Mouse (Mus musculus): ENCODE results near the gene Gm45233. TPM values are rescaled to one million over a fixed set of nuclear protein-coding genes. Genes with fewer than 3 reads are reported as not detected.
A peak's percentile ranks its signal among the peaks of the same experiment; 100 is the strongest.

Gm45233 gene
- polyA plus RNA-seq, 1 experiment from 2014 or later: 0.32 TPM

- peaks cover 53% of the 10 kb centered on the region for H3K36me3 ChIP-seq
- H3K4me3 ChIP-seq: no peak overlapping the region
- peak overlapping the region; percentile 75 for H3K27ac ChIP-seq (replicated peaks)
- no peaks in the 10 kb centered on the region for H3K27me3 ChIP-seq (replicated peaks)
- H3K9ac ChIP-seq: no peak overlapping the region
- WGBS: 87% methylated on average over 2 of the region's 2 CpGs
- ATAC-seq (ENCODE audit: extremely low read depth, insufficient number of reproducible peaks, low FRiP score, low TSS enrichment): no peak
- peaks cover 49% of the 10 kb centered on the region for H3K4me1 ChIP-seq
- no peak overlapping the region for H3K4me2 ChIP-seq
- no peaks in the 10 kb centered on the region for H3K9me3 ChIP-seq
Measured at GRCm38 (mm10) chr7:43449811-43450210, 5.9 kb downstream of the Gm45233 start.

GRCm38 (mm10) chr7:43451726-43452125, 7.8 kb downstream of the Gm45233 start:
- Histone ChIP-seq H3K27ac (replicated peaks) (no peak overlapping the region), H3K4me2 (no peak overlapping the region), H3K9ac (no peak overlapping the region), H3K27me3 (replicated peaks) (no peaks in the 10 kb centered on the region), H3K4me3 (no peak overlapping the region), H3K36me3 (peaks cover 72% of the 10 kb centered on the region), H3K4me1 (peaks cover 32% of the 10 kb centered on the region), H3K9me3 (no peaks in the 10 kb centered on the region)
- WGBS: 91% methylated on average over 11 of the region's 11 CpGs
- ATAC-seq (ENCODE audit: extremely low read depth, insufficient number of reproducible peaks, low FRiP score, low TSS enrichment): no peak

GRCm38 (mm10) chr7:43452609-43453008, 8.7 kb downstream of the Gm45233 start:
- H3K36me3 ChIP-seq: peaks cover 74% of the 10 kb centered on the region
- no peak overlapping the region for H3K4me3 ChIP-seq
- no peak overlapping the region for H3K4me2 ChIP-seq
- peaks cover 24% of the 10 kb centered on the region for H3K4me1 ChIP-seq
- no peak for ATAC-seq (ENCODE audit: extremely low read depth, insufficient number of reproducible peaks, low FRiP score, low TSS enrichment)
- H3K27ac ChIP-seq (replicated peaks): no peak overlapping the region
- no peak overlapping the region for H3K9ac ChIP-seq
- no peaks in the 10 kb centered on the region for H3K9me3 ChIP-seq
- H3K27me3 ChIP-seq (replicated peaks): no peaks in the 10 kb centered on the region
- WGBS: 49% methylated on average over 4 of the region's 4 CpGs

- no peak overlapping the region for H3K27ac ChIP-seq (replicated peaks)
- no peak overlapping the region for H3K4me3 ChIP-seq
- H3K36me3 ChIP-seq: peaks cover 80% of the 10 kb centered on the region
- WGBS: 80% methylated on average over 14 of the region's 14 CpGs
- no peak overlapping the region for H3K4me2 ChIP-seq
- ATAC-seq (ENCODE audit: extremely low read depth, insufficient number of reproducible peaks, low FRiP score, low TSS enrichment): no peak
- no peaks in the 10 kb centered on the region for H3K9me3 ChIP-seq
- H3K27me3 ChIP-seq (replicated peaks): no peaks in the 10 kb centered on the region
- H3K4me1 ChIP-seq: peaks cover 12% of the 10 kb centered on the region
- H3K9ac ChIP-seq: no peak overlapping the region
Measured at GRCm38 (mm10) chr7:43453599-43454355, 9.8 kb downstream of the Gm45233 start.

- H3K9ac ChIP-seq: no peak overlapping the region
- H3K36me3 ChIP-seq: peaks cover 80% of the 10 kb centered on the region
- H3K4me1 ChIP-seq: peaks cover 6% of the 10 kb centered on the region
- H3K4me2 ChIP-seq: no peak overlapping the region
- ATAC-seq (ENCODE audit: extremely low read depth, insufficient number of reproducible peaks, low FRiP score, low TSS enrichment): no peak
- H3K27me3 ChIP-seq (replicated peaks): no peaks in the 10 kb centered on the region
- 74% methylated on average over 6 of the region's 6 CpGs for WGBS
- no peaks in the 10 kb centered on the region for H3K9me3 ChIP-seq
- H3K27ac ChIP-seq (replicated peaks): no peak overlapping the region
- no peak overlapping the region for H3K4me3 ChIP-seq
Measured at GRCm38 (mm10) chr7:43454371-43454770, 10.4 kb downstream of the Gm45233 start.

- Histone ChIP-seq H3K9ac (no peak within 1 kb of the TSS), H3K27me3 (replicated peaks) (peaks cover 25% of the 10 kb centered on the region), H3K4me3 (no peak within 1 kb of the TSS), H3K4me2 (no peak within 1 kb of the TSS), H3K27ac (replicated peaks) (no peak within 1 kb of the TSS), H3K4me1 (peaks cover 23% of the 10 kb centered on the region), H3K9me3 (no peaks in the 10 kb centered on the region), H3K36me3 (peaks cover 4% of the 10 kb centered on the region)
- ATAC-seq (ENCODE audit: extremely low read depth, insufficient number of reproducible peaks, low FRiP score, low TSS enrichment): no peak
- 53% methylated on average over 4 of the region's 4 CpGs for WGBS
Measured at GRCm38 (mm10) chr7:43462851-43463250, 18.9 kb downstream of the Gm45233 start, which contains the start of gene Vsig10l. TSS of gene Vsig10l (plus strand) at chr7:43463151.

GRCm38 (mm10) chr7:43463976-43464375, 20.0 kb downstream of the Gm45233 start:
- no peaks in the 10 kb centered on the region for H3K9me3 ChIP-seq
- ATAC-seq (ENCODE audit: extremely low read depth, insufficient number of reproducible peaks, low FRiP score, low TSS enrichment): no peak
- H3K4me2 ChIP-seq: no peak overlapping the region
- H3K27me3 ChIP-seq (replicated peaks): peaks cover 25% of the 10 kb centered on the region
- no peak overlapping the region for H3K4me3 ChIP-seq
- H3K36me3 ChIP-seq: no peaks in the 10 kb centered on the region
- no peak overlapping the region for H3K27ac ChIP-seq (replicated peaks)
- 73% methylated on average over 7 of the region's 7 CpGs for WGBS
- peaks cover 23% of the 10 kb centered on the region for H3K4me1 ChIP-seq
- no peak overlapping the region for H3K9ac ChIP-seq

GRCm38 (mm10) chr7:43464864-43465343, 21.0 kb downstream of the Gm45233 start:
- peak overlapping the region; percentile 59 for H3K4me3 ChIP-seq
- peak overlapping the region; percentile 79 for H3K9ac ChIP-seq
- H3K27ac ChIP-seq (replicated peaks): no peak overlapping the region
- 7% methylated on average over 35 of the region's 35 CpGs for WGBS
- peak overlapping the region; percentile 95 for H3K4me2 ChIP-seq
- H3K36me3 ChIP-seq: no peaks in the 10 kb centered on the region
- H3K4me1 ChIP-seq: peaks cover 19% of the 10 kb centered on the region
- ATAC-seq (ENCODE audit: extremely low read depth, insufficient number of reproducible peaks, low FRiP score, low TSS enrichment): peak; percentile 58
- H3K27me3 ChIP-seq (replicated peaks): peaks cover 25% of the 10 kb centered on the region
- H3K9me3 ChIP-seq: no peaks in the 10 kb centered on the region

- H3K4me2 ChIP-seq: peak overlapping the region; percentile 95
- 0 out of 2 replicates have a peak overlapping the region, but pooled peaks have one; percentile 39 for H3K27ac ChIP-seq (replicated peaks)
- peaks cover 25% of the 10 kb centered on the region for H3K27me3 ChIP-seq (replicated peaks)
- H3K4me1 ChIP-seq: peaks cover 17% of the 10 kb centered on the region
- peak; percentile 71 for ATAC-seq (ENCODE audit: extremely low read depth, insufficient number of reproducible peaks, low FRiP score, low TSS enrichment)
- WGBS: 1% methylated on average over 33 of the region's 33 CpGs
- H3K36me3 ChIP-seq: no peaks in the 10 kb centered on the region
- peak overlapping the region; percentile 59 for H3K4me3 ChIP-seq
- peak overlapping the region; percentile 79 for H3K9ac ChIP-seq
- H3K9me3 ChIP-seq: no peaks in the 10 kb centered on the region
Measured at GRCm38 (mm10) chr7:43465344-43466098, 21.6 kb downstream of the Gm45233 start.

- H3K9ac ChIP-seq: peak overlapping the region; percentile 72
- peak overlapping the region; percentile 95 for H3K4me2 ChIP-seq
- H3K4me3 ChIP-seq: peak overlapping the region; percentile 59
- peak overlapping the region; percentile 39; the same call in 1 of the 2 replicates for H3K27ac ChIP-seq (replicated peaks)
- H3K27me3 ChIP-seq (replicated peaks): peaks cover 25% of the 10 kb centered on the region
- H3K36me3 ChIP-seq: no peaks in the 10 kb centered on the region
- no peaks in the 10 kb centered on the region for H3K9me3 ChIP-seq
- peak; percentile 65 for ATAC-seq (ENCODE audit: extremely low read depth, insufficient number of reproducible peaks, low FRiP score, low TSS enrichment)
- H3K4me1 ChIP-seq: peaks cover 17% of the 10 kb centered on the region
- WGBS: under 1% methylated on average over 33 of the region's 33 CpGs
Measured at GRCm38 (mm10) chr7:43466099-43466694, 22.3 kb downstream of the Gm45233 start.

GRCm38 (mm10) chr7:43470373-43470772, 26.4 kb downstream of the Gm45233 start:
- peaks cover 7% of the 10 kb centered on the region; the same call in 1 of the 2 replicates for H3K4me1 ChIP-seq
- no peaks in the 10 kb centered on the region for H3K36me3 ChIP-seq
- no peak for ATAC-seq (ENCODE audit: extremely low read depth, insufficient number of reproducible peaks, low FRiP score, low TSS enrichment)
- no peak overlapping the region for H3K9ac ChIP-seq
- no peaks in the 10 kb centered on the region for H3K9me3 ChIP-seq
- 36% methylated on average over 8 of the region's 8 CpGs for WGBS
- no peak overlapping the region for H3K27ac ChIP-seq (replicated peaks)
- no peak overlapping the region for H3K4me2 ChIP-seq
- H3K27me3 ChIP-seq (replicated peaks): peaks cover 24% of the 10 kb centered on the region
- no peak overlapping the region for H3K4me3 ChIP-seq
